Mouse (Mus musculus): Measurements from ENCODE around the gene Amy2a5.

DNA sequence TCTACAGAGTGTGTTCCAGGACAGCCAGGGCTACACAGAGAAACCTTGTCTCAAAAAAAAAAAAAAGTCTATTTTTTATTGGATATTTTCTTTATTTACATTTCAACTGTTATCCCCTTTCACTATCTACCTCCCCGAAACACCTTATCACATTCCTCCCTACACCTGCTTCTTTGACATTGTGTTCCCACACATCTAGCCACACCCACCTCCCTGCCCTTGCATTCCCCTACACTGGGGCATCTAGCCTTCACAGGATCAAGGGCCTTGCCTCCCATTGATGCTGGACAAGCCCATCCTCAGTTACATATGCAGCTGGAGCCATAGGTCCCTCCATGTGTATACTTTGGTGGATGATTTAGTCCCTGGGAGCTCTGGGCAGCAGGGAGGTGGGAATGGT, 31.5 kb downstream of the Amy2a5 start:
- no peak for TF ChIP-seq POLR2A (IDR thresholded peaks at IDR 0.05; ENCODE audit: low read depth, low read length)
- no peak for TF ChIP-seq CTCF (IDR thresholded peaks at IDR 0.05; ENCODE audit: borderline replicate concordance, insufficient read depth, low read length)
